Mouse (Mus musculus): Measurements from ENCODE around the gene Pink1. TPM values are rescaled to one million over a fixed set of nuclear protein-coding genes. Genes with fewer than 3 reads are reported as not detected.

Gene Pink1
- polyA plus RNA-seq, 1 experiment from 2014 or later: 30.6 TPM

GRCm38 (mm10) chr4:138304340-138305104, 21.6 kb downstream of the Pink1 start, which contains the start of gene Ddost:
Gene Ddost (plus strand): TSS chr4:138304730.
- peaks cover 33% of the 10 kb centered on the region for H3K36me3 ChIP-seq (replicated peaks)
- peak within 1 kb of the TSS; percentile 89 for H3K27ac ChIP-seq (replicated peaks)
- under 1% methylated on average over 64 of the region's 64 CpGs for WGBS
- H3K4me3 ChIP-seq: peak within 1 kb of the TSS; percentile 94
- no peaks in the 10 kb centered on the region for H3K9me3 ChIP-seq
- no peaks in the 10 kb centered on the region for H3K27me3 ChIP-seq (replicated peaks; ENCODE audit: low read depth, poor library complexity, severe bottlenecking)
- peaks cover 30% of the 10 kb centered on the region for H3K4me1 ChIP-seq
- peak; percentile 98 for DNase-seq (ENCODE audit: low spot score)

GRCm38 (mm10) chr4:138303742-138304141, 22.4 kb downstream of the Pink1 start:
- peak overlapping the region; percentile 89 for H3K27ac ChIP-seq (replicated peaks)
- peaks cover 25% of the 10 kb centered on the region for H3K36me3 ChIP-seq (replicated peaks)
- H3K9me3 ChIP-seq: no peaks in the 10 kb centered on the region
- WGBS: 18% methylated on average over 18 of the region's 18 CpGs
- peak overlapping the region; percentile 94 for H3K4me3 ChIP-seq
- DNase-seq (ENCODE audit: low spot score): no peak
- H3K4me1 ChIP-seq: peaks cover 30% of the 10 kb centered on the region
- H3K27me3 ChIP-seq (replicated peaks; ENCODE audit: low read depth, poor library complexity, severe bottlenecking): no peaks in the 10 kb centered on the region

- WGBS: 89% methylated on average over 3 of the region's 3 CpGs
- DNase-seq (ENCODE audit: low spot score): no peak
- H3K36me3 ChIP-seq (replicated peaks): peaks cover 18% of the 10 kb centered on the region
- no peaks in the 10 kb centered on the region for H3K27me3 ChIP-seq (replicated peaks; ENCODE audit: low read depth, poor library complexity, severe bottlenecking)
- peaks cover 30% of the 10 kb centered on the region for H3K4me1 ChIP-seq
- H3K27ac ChIP-seq (replicated peaks): no peak overlapping the region
- H3K4me3 ChIP-seq: peak overlapping the region; percentile 94
- H3K9me3 ChIP-seq: no peaks in the 10 kb centered on the region
These were observed 23.1 kb downstream of the Pink1 start for GRCm38 (mm10) chr4:138303011-138303410.

GRCm38 (mm10) chr4:138301271-138301780, 24.8 kb downstream of the Pink1 start:
- H3K9me3 ChIP-seq: no peaks in the 10 kb centered on the region
- no peak overlapping the region for H3K27ac ChIP-seq (replicated peaks)
- H3K27me3 ChIP-seq (replicated peaks; ENCODE audit: low read depth, poor library complexity, severe bottlenecking): no peaks in the 10 kb centered on the region
- DNase-seq (ENCODE audit: low spot score): no peak
- peaks cover under 1% of the 10 kb centered on the region for H3K36me3 ChIP-seq (replicated peaks)
- peaks cover 26% of the 10 kb centered on the region for H3K4me1 ChIP-seq
- H3K4me3 ChIP-seq: no peak overlapping the region
- WGBS: 89% methylated on average over 10 of the region's 10 CpGs

GRCm38 (mm10) chr4:138293949-138294550, 32.1 kb downstream of the Pink1 start:
- Histone ChIP-seq H3K27ac (replicated peaks) (no peak overlapping the region), H3K4me3 (no peak overlapping the region), H3K27me3 (replicated peaks; ENCODE audit: low read depth, poor library complexity, severe bottlenecking) (no peaks in the 10 kb centered on the region), H3K36me3 (replicated peaks) (no peaks in the 10 kb centered on the region), H3K4me1 (no peaks in the 10 kb centered on the region; the same call in 1 of the 2 replicates), H3K9me3 (no peaks in the 10 kb centered on the region)
- no peak for DNase-seq (ENCODE audit: low spot score)
- WGBS: 80% methylated on average over 11 of the region's 14 CpGs

GRCm38 (mm10) chr4:138293261-138293948, 32.7 kb downstream of the Pink1 start:
- H3K27ac ChIP-seq (replicated peaks): no peak overlapping the region
- 87% methylated on average over 18 of the region's 18 CpGs for WGBS
- no peaks in the 10 kb centered on the region for H3K9me3 ChIP-seq

GRCm38 (mm10) chr4:138292028-138292427, 34.1 kb downstream of the Pink1 start:
- Histone ChIP-seq H3K4me1 (no peaks in the 10 kb centered on the region; the same call in 1 of the 2 replicates), H3K27ac (replicated peaks) (no peak overlapping the region), H3K9me3 (no peaks in the 10 kb centered on the region), H3K4me3 (no peak overlapping the region), H3K36me3 (replicated peaks) (no peaks in the 10 kb centered on the region), H3K27me3 (replicated peaks; ENCODE audit: low read depth, poor library complexity, severe bottlenecking) (no peaks in the 10 kb centered on the region)
- 90% methylated on average over 13 of the region's 13 CpGs for WGBS
- DNase-seq (ENCODE audit: low spot score): no peak

More at GRCm38 (mm10) chr4:138293261-138293948, 32.7 kb downstream of the Pink1 start:
- Histone ChIP-seq H3K4me3 (no peak overlapping the region), H3K36me3 (replicated peaks) (no peaks in the 10 kb centered on the region), H3K27me3 (replicated peaks; ENCODE audit: low read depth, poor library complexity, severe bottlenecking) (no peaks in the 10 kb centered on the region), H3K4me1 (no peaks in the 10 kb centered on the region; the same call in 1 of the 2 replicates)
- no peak for DNase-seq (ENCODE audit: low spot score)

- Histone ChIP-seq H3K27ac (replicated peaks) (no peak overlapping the region), H3K27me3 (replicated peaks; ENCODE audit: low read depth, poor library complexity, severe bottlenecking) (no peaks in the 10 kb centered on the region), H3K4me1 (no peaks in the 10 kb centered on the region; the same call in 1 of the 2 replicates), H3K4me3 (no peak overlapping the region), H3K9me3 (0 out of 2 replicates have a peak, but pooled peaks cover 5% of the 10 kb centered on the region), H3K36me3 (replicated peaks) (no peaks in the 10 kb centered on the region)
- DNase-seq (ENCODE audit: low spot score): no peak
- WGBS: 85% methylated on average over 7 of the region's 7 CpGs
These were observed 37.4 kb downstream of the Pink1 start for GRCm38 (mm10) chr4:138288691-138289090.

GRCm38 (mm10) chr4:138286411-138286810, 39.7 kb downstream of the Pink1 start:
- Histone ChIP-seq H3K9me3 (0 out of 2 replicates have a peak, but pooled peaks cover 5% of the 10 kb centered on the region), H3K27ac (replicated peaks) (no peak overlapping the region), H3K36me3 (replicated peaks) (no peaks in the 10 kb centered on the region), H3K4me1 (no peaks in the 10 kb centered on the region; the same call in 1 of the 2 replicates), H3K4me3 (no peak overlapping the region), H3K27me3 (replicated peaks; ENCODE audit: low read depth, poor library complexity, severe bottlenecking) (no peaks in the 10 kb centered on the region)
- no peak for DNase-seq (ENCODE audit: low spot score)
- WGBS: 92% methylated on average over 12 of the region's 12 CpGs

GRCm38 (mm10) chr4:138282834-138283233, 43.3 kb downstream of the Pink1 start:
- WGBS: 23% methylated on average over 4 of the region's 4 CpGs
- H3K4me1 ChIP-seq: no peaks in the 10 kb centered on the region

GRCm38 (mm10) chr4:138278346-138278745, 47.8 kb downstream of the Pink1 start:
- H3K27me3 ChIP-seq (replicated peaks; ENCODE audit: low read depth, poor library complexity, severe bottlenecking): 0 out of 2 replicates have a peak, but pooled peaks cover 9% of the 10 kb centered on the region
- no peak for DNase-seq (ENCODE audit: low spot score)
- no peak overlapping the region for H3K4me3 ChIP-seq
- no peak overlapping the region for H3K27ac ChIP-seq (replicated peaks)
- H3K4me1 ChIP-seq: no peaks in the 10 kb centered on the region
- H3K36me3 ChIP-seq (replicated peaks): no peaks in the 10 kb centered on the region
- 74% methylated on average over 7 of the region's 7 CpGs for WGBS
- H3K9me3 ChIP-seq: no peaks in the 10 kb centered on the region

More at GRCm38 (mm10) chr4:138282834-138283233, 43.3 kb downstream of the Pink1 start:
- Histone ChIP-seq H3K27ac (replicated peaks) (no peak overlapping the region), H3K9me3 (0 out of 2 replicates have a peak, but pooled peaks cover 5% of the 10 kb centered on the region), H3K4me3 (no peak overlapping the region), H3K27me3 (replicated peaks; ENCODE audit: low read depth, poor library complexity, severe bottlenecking) (0 out of 2 replicates have a peak, but pooled peaks cover 3% of the 10 kb centered on the region), H3K36me3 (replicated peaks) (no peaks in the 10 kb centered on the region)
- peak; percentile 78 for DNase-seq (ENCODE audit: low spot score)
